ENCODE assay signal across 8 mouse cellular contexts in the genomic region with DNA sequence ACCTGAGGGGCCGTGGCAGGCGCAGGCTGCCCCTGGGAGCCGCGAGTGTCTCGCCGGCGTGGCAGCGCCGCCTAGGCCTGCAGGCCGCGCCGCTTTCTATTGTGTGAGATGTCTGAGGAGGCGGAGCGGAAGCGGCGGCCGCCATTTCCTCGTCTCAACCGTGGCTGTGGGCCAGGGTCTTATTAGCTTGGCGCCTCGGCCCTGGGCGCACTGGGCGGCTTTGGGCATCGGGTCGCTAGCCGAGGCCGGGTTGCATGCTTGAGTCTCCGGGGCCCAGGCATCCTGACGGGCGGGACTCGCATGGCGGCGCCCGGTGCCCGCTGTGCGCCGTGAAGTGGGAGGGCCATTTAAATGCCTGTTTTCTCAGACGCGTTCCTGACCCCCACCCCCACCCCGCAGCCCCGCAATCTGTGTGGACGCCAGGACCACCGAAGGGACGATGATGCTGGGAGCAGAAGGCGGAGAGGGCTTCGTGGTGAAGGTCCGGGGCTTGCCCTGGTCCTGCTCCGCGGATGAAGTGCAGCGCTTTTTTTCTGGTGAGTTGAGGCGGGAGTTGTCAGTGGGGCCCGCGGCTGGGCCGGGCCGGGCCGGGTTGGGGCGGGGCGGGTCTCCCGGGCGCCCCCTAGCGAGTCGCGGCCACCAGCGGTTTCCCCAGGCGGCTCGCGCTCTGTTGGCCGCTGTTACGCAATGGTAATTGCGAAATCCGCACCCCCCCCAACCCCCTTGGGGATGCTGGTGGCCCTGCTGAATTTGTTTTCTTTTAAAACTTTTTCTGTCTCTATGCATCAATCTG. TPM values are rescaled to one million over a fixed set of nuclear protein-coding genes. Genes with fewer than 3 reads are reported as not detected.
A peak's percentile ranks its signal among the peaks of the same experiment; 100 is the strongest.
DNase-seq lines count a peak whose midpoint lies in the region; ATAC-seq and TF ChIP-seq lines count a peak whose summit lies in the region.

No protein-coding gene starts in this region.

- no peak for TF ChIP-seq CTCF in embryonic fibroblast, embryonic 13.5 days (IDR thresholded peaks at IDR 0.05; ENCODE audit: borderline replicate concordance, insufficient read depth, low read length)

- H3K9me3 ChIP-seq in heart, embryonic 10.5 days, result no peaks in the 10 kb centered on the region
- no peaks in the 10 kb centered on the region for H3K9me3 ChIP-seq in kidney, embryonic 15.5 days (replicated peaks)

- no peaks in the 10 kb centered on the region for H3K27me3 ChIP-seq in heart, embryonic 10.5 days (ENCODE audit: insufficient read depth, poor library complexity, severe bottlenecking)
- no peaks in the 10 kb centered on the region for H3K27me3 ChIP-seq in kidney, embryonic 15.5 days

- H3K36me3 ChIP-seq in heart, embryonic 10.5 days, result peaks cover 38% of the 10 kb centered on the region
- H3K36me3 ChIP-seq in kidney, embryonic 15.5 days, result peaks cover 29% of the 10 kb centered on the region

- peak overlapping the region; percentile 96 for H3K4me2 ChIP-seq in kidney, embryonic 15.5 days

- WGBS in heart, embryonic 10.5 days, result under 1% methylated on average over 65 of the region's 71 CpGs
- WGBS in kidney, embryonic 15.5 days, result under 1% methylated on average over 71 of the region's 71 CpGs

- 0 out of 2 replicates have a peak, but pooled peaks cover 4% of the 10 kb centered on the region for H3K4me1 ChIP-seq in embryonic fibroblast, embryonic 13.5 days (ENCODE audit: control insufficient read depth, insufficient read depth, low read length)
- peaks cover 18% of the 10 kb centered on the region for H3K4me1 ChIP-seq in heart, embryonic 10.5 days
- H3K4me1 ChIP-seq in kidney, embryonic 15.5 days, result peaks cover 24% of the 10 kb centered on the region

- peak overlapping the region; percentile 89 for H3K4me3 ChIP-seq in embryonic fibroblast, embryonic 13.5 days (ENCODE audit: insufficient read depth, low read length)
- H3K4me3 ChIP-seq in heart, embryonic 10.5 days, result peak overlapping the region; percentile 99
- peak overlapping the region; percentile 99 for H3K4me3 ChIP-seq in kidney, embryonic 15.5 days (replicated peaks)

- H3K9ac ChIP-seq in kidney, embryonic 15.5 days, result peak overlapping the region; percentile 100

- ATAC-seq in kidney, embryonic 15.5 days (replicated peaks; ENCODE audit: low FRiP score), result peak; percentile 80

- DNase-seq in A20 (ENCODE audit: low read depth, low spot score), result peak; percentile 88
- DNase-seq in brain, adult 2 months (ENCODE audit: low read depth, low spot score), result peak; percentile 83
- peak; percentile 93 for DNase-seq in heart, embryonic 10.5 days (ENCODE audit: low spot score)
- peak; percentile 90 for DNase-seq in liver
- peak; percentile 50 to 82 for DNase-seq in monocyte, adult 2 months (ENCODE audit: low read depth in 1 of 2, low spot score in 2 of 2)
- peak; percentile 76 to 86 for DNase-seq in spleen, postnatal 14 days (ENCODE audit: low spot score in 2 of 2)

- peak; percentile 47; the same call in 1 of the 2 replicates for TF ChIP-seq POLR2A in embryonic fibroblast, embryonic 13.5 days (IDR thresholded peaks at IDR 0.05; ENCODE audit: low read depth, low read length)

- peak overlapping the region; percentile 99 for H3K27ac ChIP-seq in embryonic fibroblast, embryonic 13.5 days (ENCODE audit: insufficient read depth, low read length)
- H3K27ac ChIP-seq in heart, embryonic 10.5 days, result peak overlapping the region; percentile 99
- peak overlapping the region; percentile 100 for H3K27ac ChIP-seq in kidney, embryonic 15.5 days

RNA-seq across cellular contexts. Expression of gene Hnrnph1, which starts 1.3 kb away (rescaled TPM):
- 465 and 590 TPM in 2 replicates for polyA plus RNA-seq in embryonic fibroblast, embryonic 13.5 days (2011; ENCODE audit: insufficient read length, low read depth, missing spikeins)
- 253 and 367 TPM in 2 replicates for polyA plus RNA-seq in heart, embryonic 10.5 days (2016; fragmentation: Nextera tagmentation; extraction: Ambion mirVana)
- 498 and 501 TPM in 2 replicates for polyA plus RNA-seq in kidney, embryonic 15.5 days (2015; fragmentation: Nextera tagmentation; extraction: Ambion mirVana)

RNA-seq across cellular contexts. Expression of gene Cby3, which starts 23.8 kb away (rescaled TPM):
- not detected in 2 replicates for polyA plus RNA-seq in embryonic fibroblast, embryonic 13.5 days (2011; ENCODE audit: insufficient read length, low read depth, missing spikeins)
- 0.39 TPM in 1 of 2 replicates, not detected in the other for polyA plus RNA-seq in heart, embryonic 10.5 days (2016; fragmentation: Nextera tagmentation; extraction: Ambion mirVana)
- polyA plus RNA-seq in kidney, embryonic 15.5 days (2015; fragmentation: Nextera tagmentation; extraction: Ambion mirVana), result 0.78 and 1.3 TPM in 2 replicates

RNA-seq across cellular contexts. Expression of gene Canx, which starts 52.6 kb away (rescaled TPM):
- polyA plus RNA-seq in embryonic fibroblast, embryonic 13.5 days (2011; ENCODE audit: insufficient read length, low read depth, missing spikeins), result 735 and 759 TPM in 2 replicates
- polyA plus RNA-seq in heart, embryonic 10.5 days (2016; fragmentation: Nextera tagmentation; extraction: Ambion mirVana), result 354 and 363 TPM in 2 replicates
- polyA plus RNA-seq in kidney, embryonic 15.5 days (2015; fragmentation: Nextera tagmentation; extraction: Ambion mirVana), result 372 and 393 TPM in 2 replicates

RNA-seq across cellular contexts. Expression of gene Rufy1, which starts 52.8 kb away (rescaled TPM):
- polyA plus RNA-seq in embryonic fibroblast, embryonic 13.5 days (2011; ENCODE audit: insufficient read length, low read depth, missing spikeins), result 19.3 and 19.8 TPM in 2 replicates
- 16.6 and 18.3 TPM in 2 replicates for polyA plus RNA-seq in heart, embryonic 10.5 days (2016; fragmentation: Nextera tagmentation; extraction: Ambion mirVana)
- polyA plus RNA-seq in kidney, embryonic 15.5 days (2015; fragmentation: Nextera tagmentation; extraction: Ambion mirVana), result 25.7 and 27.9 TPM in 2 replicates

Comparison
In these comparisons a context has a peak if more than half of its experiments do, and no peak if none do; other contexts are left out.
1. Peak in every context shown above with its lines: DNase-seq, ATAC-seq, H3K4me3 ChIP-seq and H3K27ac ChIP-seq.